Mouse (Mus musculus): ENCODE measurements around the gene Ahnak2. TPM values are rescaled to one million over a fixed set of nuclear protein-coding genes. Genes with fewer than 3 reads are reported as not detected.
A peak's percentile ranks its signal among the peaks of the same experiment; 100 is the strongest.
"Not testable (repeated sequence)": the region's sequence is repeated elsewhere in the genome, so short reads cannot be mapped to it uniquely, and the experiment has no call there.

Ahnak2 gene
- polyA plus RNA-seq, 1 experiment from 2014 or later, result 3.1 TPM

DNA sequence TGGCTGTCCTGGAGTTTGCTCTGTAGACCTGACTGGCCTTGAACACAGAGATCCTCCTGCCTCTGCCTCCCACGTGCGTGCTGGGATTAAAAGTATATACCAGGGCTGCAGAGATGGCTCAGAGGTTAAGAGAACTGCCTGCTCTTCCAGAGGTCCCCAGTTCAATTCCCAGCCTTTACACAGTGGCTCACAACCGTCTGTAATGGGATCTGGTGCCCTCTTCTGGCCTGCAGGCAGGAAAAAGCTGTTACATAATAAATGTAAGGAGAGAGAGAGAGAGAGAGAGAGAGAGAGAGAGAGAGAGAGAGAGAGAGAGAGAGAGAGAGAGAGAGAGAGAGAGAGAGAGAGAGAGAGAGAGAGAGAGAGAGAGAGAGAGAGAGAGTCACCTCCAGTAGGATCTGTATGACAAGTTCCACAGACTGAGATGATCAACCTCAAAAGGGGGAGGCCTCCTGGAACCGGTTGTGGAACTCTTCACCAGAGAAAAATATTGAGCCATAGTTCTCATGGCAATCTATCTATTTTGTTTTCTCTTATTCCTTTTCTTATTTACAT is 39.0 kb upstream of the Ahnak2 start:
- not testable (repeated sequence) for H3K4me3 ChIP-seq (ENCODE audit: control insufficient read depth in 1 of 2, insufficient read depth in 1 of 2, low read depth in 1 of 2, low read length in 2 of 2); H3K4me1 ChIP-seq (ENCODE audit: control insufficient read depth in 2 of 2, insufficient read depth in 2 of 2, low read length in 2 of 2); H3K9ac ChIP-seq (ENCODE audit: low read length); ATAC-seq (ENCODE audit: insufficient number of reproducible peaks, insufficient read depth, low FRiP score, low read depth); H3K36me3 ChIP-seq (ENCODE audit: control insufficient read depth, insufficient read depth, low read length); H3K27me3 ChIP-seq (ENCODE audit: control insufficient read depth, insufficient read depth, low read length); H3K4me2 ChIP-seq (ENCODE audit: low read length); H3K27ac ChIP-seq (replicated peaks in 1 of 2; ENCODE audit: control insufficient read depth in 1 of 2, insufficient read depth in 1 of 2, low read depth in 2 of 2, low read length in 2 of 2); H3K9me3 ChIP-seq (ENCODE audit: control insufficient read depth, low read length)
- 80% methylated on average over 4 of the region's 4 CpGs for WGBS

DNA sequence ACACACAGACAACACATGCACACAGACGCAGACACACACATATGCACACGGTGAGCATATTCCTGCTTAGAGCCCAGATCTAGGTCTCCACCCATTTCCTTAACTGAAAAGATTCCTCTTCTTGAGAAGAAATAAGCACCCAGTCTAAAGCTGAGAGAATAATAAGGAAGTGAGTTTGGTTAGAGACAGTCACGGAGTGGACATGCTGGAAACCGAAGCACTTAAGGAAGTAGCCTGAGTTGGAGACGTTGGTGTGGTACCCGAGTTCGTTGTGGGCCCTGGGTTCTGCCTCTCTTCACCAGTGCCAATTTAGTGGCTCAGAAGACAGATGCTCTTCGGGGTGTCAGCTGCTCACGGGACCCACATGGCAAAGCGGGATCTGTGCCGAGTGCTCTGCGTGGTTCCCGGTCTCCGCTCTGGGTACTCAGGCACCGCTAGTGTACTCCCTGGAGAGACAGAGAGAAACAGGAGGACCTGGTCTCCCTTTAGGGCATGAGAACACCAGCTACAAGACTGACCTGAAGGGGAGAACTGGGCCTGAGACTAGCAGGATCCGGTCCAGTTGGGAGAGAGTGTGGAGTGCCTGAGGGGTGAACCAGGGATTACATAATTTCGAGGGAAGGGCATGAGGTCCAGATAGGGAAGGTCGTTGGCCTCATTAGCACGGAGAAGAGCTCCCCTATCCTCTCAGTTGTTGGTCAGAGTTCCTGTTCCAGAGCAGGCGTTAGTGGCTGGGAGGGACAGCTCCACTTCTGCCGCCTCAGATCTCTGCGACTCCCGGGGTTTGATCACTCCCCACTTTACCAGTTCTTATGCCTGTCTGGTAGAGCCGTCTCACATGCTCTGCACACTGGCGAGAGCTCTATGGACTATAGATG is 38.0 kb upstream of the Ahnak2 start:
- Histone ChIP-seq H3K9me3 (ENCODE audit: control insufficient read depth, low read length) (no peaks in the 10 kb centered on the region), H3K27me3 (ENCODE audit: control insufficient read depth, insufficient read depth, low read length) (no peaks in the 10 kb centered on the region), H3K4me2 (ENCODE audit: low read length) (no peak overlapping the region), H3K4me1 (ENCODE audit: control insufficient read depth in 2 of 2, insufficient read depth in 2 of 2, low read length in 2 of 2) (no peaks in the 10 kb centered on the region), H3K4me3 (ENCODE audit: control insufficient read depth in 1 of 2, insufficient read depth in 1 of 2, low read depth in 1 of 2, low read length in 2 of 2) (no peak overlapping the region), H3K27ac (replicated peaks in 1 of 2; ENCODE audit: control insufficient read depth in 1 of 2, insufficient read depth in 1 of 2, low read depth in 2 of 2, low read length in 2 of 2) (no peak overlapping the region), H3K9ac (ENCODE audit: low read length) (no peak overlapping the region), H3K36me3 (ENCODE audit: control insufficient read depth, insufficient read depth, low read length) (no peaks in the 10 kb centered on the region)
- WGBS, result 65% methylated on average over 25 of the region's 25 CpGs
- ATAC-seq (ENCODE audit: insufficient number of reproducible peaks, insufficient read depth, low FRiP score, low read depth), result no peak

DNA sequence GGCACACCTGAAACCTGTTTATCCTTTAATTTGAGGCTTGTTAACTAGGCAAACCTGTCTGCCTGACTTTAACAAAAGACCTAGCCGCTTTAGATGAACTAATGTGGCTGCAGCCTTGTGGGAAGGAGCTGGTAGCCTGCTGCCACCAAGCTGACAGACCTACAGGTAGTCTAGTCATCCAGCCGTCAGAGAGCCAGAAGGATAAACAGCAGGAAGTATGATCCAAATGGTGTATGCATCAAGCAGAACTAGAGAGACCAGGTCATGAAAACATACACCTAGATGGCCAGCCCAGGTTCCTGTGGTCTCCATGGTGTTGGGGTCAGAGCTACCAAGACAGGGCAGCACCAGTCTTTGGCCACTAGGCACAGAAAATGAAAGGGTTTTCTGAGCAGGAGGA is 32.6 kb upstream of the Ahnak2 start:
- H3K4me3 ChIP-seq (ENCODE audit: control insufficient read depth in 1 of 2, insufficient read depth in 1 of 2, low read depth in 1 of 2, low read length in 2 of 2), result no peak overlapping the region
- no peaks in the 10 kb centered on the region for H3K9me3 ChIP-seq (ENCODE audit: control insufficient read depth, low read length)
- WGBS, result 66% methylated on average over 2 of the region's 2 CpGs
- H3K9ac ChIP-seq (ENCODE audit: low read length), result no peak overlapping the region
- ATAC-seq (ENCODE audit: insufficient number of reproducible peaks, insufficient read depth, low FRiP score, low read depth), result no peak
- H3K36me3 ChIP-seq (ENCODE audit: control insufficient read depth, insufficient read depth, low read length), result peaks cover 6% of the 10 kb centered on the region; the same call in 1 of the 2 replicates
- H3K4me2 ChIP-seq (ENCODE audit: low read length), result no peak overlapping the region
- no peaks in the 10 kb centered on the region for H3K27me3 ChIP-seq (ENCODE audit: control insufficient read depth, insufficient read depth, low read length)
- peaks cover 2 to 6% of the 10 kb centered on the region in 2 experiments; a peak in 3 of 4 replicates for H3K4me1 ChIP-seq (ENCODE audit: control insufficient read depth in 2 of 2, insufficient read depth in 2 of 2, low read length in 2 of 2)
- H3K27ac ChIP-seq (replicated peaks in 1 of 2; ENCODE audit: control insufficient read depth in 1 of 2, insufficient read depth in 1 of 2, low read depth in 2 of 2, low read length in 2 of 2), result no peak overlapping the region

DNA sequence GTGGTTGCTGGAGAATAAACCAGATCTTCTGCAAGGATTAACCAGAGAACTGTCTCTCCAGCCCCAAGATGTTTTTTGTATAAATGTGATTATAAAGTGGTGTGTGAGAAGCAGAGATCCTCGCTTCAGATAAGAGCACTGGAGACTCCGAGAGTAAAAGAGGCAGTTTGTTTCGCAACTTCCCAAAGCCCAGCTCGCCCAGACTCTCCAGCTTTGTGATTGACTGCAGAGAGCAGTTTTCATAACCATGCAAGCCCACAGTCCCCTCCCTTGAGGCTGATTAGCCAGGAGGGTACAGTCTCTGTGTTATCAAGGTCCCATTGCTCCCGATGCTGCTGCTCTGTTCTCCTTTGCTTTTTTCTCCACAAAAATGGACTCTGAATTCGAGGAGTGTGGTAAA is 31.1 kb upstream of the Ahnak2 start:
- no peak overlapping the region for H3K4me2 ChIP-seq (ENCODE audit: low read length)
- no peak overlapping the region for H3K4me3 ChIP-seq (ENCODE audit: control insufficient read depth in 1 of 2, insufficient read depth in 1 of 2, low read depth in 1 of 2, low read length in 2 of 2)
- no peaks in the 10 kb centered on the region for H3K27me3 ChIP-seq (ENCODE audit: control insufficient read depth, insufficient read depth, low read length)
- no peak overlapping the region for H3K27ac ChIP-seq (replicated peaks in 1 of 2; ENCODE audit: control insufficient read depth in 1 of 2, insufficient read depth in 1 of 2, low read depth in 2 of 2, low read length in 2 of 2)
- peaks cover 6% of the 10 kb centered on the region; the same call in 1 of the 2 replicates for H3K36me3 ChIP-seq (ENCODE audit: control insufficient read depth, insufficient read depth, low read length)
- ATAC-seq (ENCODE audit: insufficient number of reproducible peaks, insufficient read depth, low FRiP score, low read depth), result no peak
- peaks cover 2 to 6% of the 10 kb centered on the region in 2 experiments; a peak in 3 of 4 replicates for H3K4me1 ChIP-seq (ENCODE audit: control insufficient read depth in 2 of 2, insufficient read depth in 2 of 2, low read length in 2 of 2)
- no peaks in the 10 kb centered on the region for H3K9me3 ChIP-seq (ENCODE audit: control insufficient read depth, low read length)
- WGBS, result 77% methylated on average over 6 of the region's 6 CpGs
- no peak overlapping the region for H3K9ac ChIP-seq (ENCODE audit: low read length)

DNA sequence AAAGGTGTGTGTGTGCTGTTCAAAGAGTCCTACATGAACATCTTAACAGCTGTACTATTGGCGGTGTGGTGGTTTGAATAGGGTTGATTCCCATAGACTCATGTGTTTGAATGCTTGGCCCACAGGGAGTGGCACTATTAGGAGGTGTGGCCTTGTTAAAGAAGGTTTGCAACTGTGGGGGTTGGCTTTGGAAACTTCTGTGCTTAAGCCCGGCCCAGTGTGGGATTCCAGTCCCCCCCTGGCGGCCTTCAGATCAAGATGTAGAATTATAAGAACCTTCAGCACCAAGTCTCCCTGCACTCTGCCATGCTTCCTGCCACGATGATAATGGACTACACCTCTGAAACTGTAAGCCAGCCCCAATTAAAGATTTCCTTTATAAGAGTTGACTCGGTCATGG is 30.0 kb upstream of the Ahnak2 start:
- no peak overlapping the region for H3K9ac ChIP-seq (ENCODE audit: low read length)
- H3K27ac ChIP-seq (replicated peaks in 1 of 2; ENCODE audit: control insufficient read depth in 1 of 2, insufficient read depth in 1 of 2, low read depth in 2 of 2, low read length in 2 of 2), result no peak overlapping the region
- 88% methylated on average over 5 of the region's 5 CpGs for WGBS
- H3K4me3 ChIP-seq (ENCODE audit: control insufficient read depth in 1 of 2, insufficient read depth in 1 of 2, low read depth in 1 of 2, low read length in 2 of 2), result no peak overlapping the region
- peaks cover 11% of the 10 kb centered on the region for H3K36me3 ChIP-seq (ENCODE audit: control insufficient read depth, insufficient read depth, low read length)
- no peaks in the 10 kb centered on the region for H3K9me3 ChIP-seq (ENCODE audit: control insufficient read depth, low read length)
- no peaks in the 10 kb centered on the region for H3K27me3 ChIP-seq (ENCODE audit: control insufficient read depth, insufficient read depth, low read length)
- peaks cover 8 to 13% of the 10 kb centered on the region in 2 experiments for H3K4me1 ChIP-seq (ENCODE audit: control insufficient read depth in 2 of 2, insufficient read depth in 2 of 2, low read length in 2 of 2)
- no peak for ATAC-seq (ENCODE audit: insufficient number of reproducible peaks, insufficient read depth, low FRiP score, low read depth)
- no peak overlapping the region for H3K4me2 ChIP-seq (ENCODE audit: low read length)

DNA sequence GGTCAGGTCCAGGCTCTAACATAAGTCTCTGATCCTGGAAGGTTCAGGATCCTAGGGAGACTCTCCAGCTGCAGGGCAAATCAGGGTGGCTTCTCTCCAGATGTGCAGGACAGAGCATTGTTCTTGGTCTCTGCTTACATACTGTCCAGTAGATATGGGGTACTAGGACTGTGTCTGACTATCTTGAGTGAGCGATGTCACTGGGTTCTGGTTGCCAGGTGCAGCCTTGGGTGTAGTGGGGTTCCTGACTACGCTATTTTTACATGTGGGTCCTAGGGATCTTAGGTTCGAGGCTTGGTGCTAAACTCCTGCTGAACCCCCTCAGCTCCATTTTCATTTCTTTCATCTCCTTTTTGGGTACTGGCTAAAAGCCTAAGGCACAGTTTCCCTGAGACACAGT is 28.1 kb upstream of the Ahnak2 start:
- no peak for ATAC-seq (ENCODE audit: insufficient number of reproducible peaks, insufficient read depth, low FRiP score, low read depth)
- H3K27ac ChIP-seq (replicated peaks in 1 of 2; ENCODE audit: control insufficient read depth in 1 of 2, insufficient read depth in 1 of 2, low read depth in 2 of 2, low read length in 2 of 2), result no peak overlapping the region
- H3K27me3 ChIP-seq (ENCODE audit: control insufficient read depth, insufficient read depth, low read length), result no peaks in the 10 kb centered on the region
- no peaks in the 10 kb centered on the region for H3K9me3 ChIP-seq (ENCODE audit: control insufficient read depth, low read length)
- peak overlapping the region in 1 of 2 experiments; percentile 78; a peak in 3 of 4 replicates for H3K4me3 ChIP-seq (ENCODE audit: control insufficient read depth in 1 of 2, insufficient read depth in 1 of 2, low read depth in 1 of 2, low read length in 2 of 2)
- peaks cover 10 to 23% of the 10 kb centered on the region in 2 experiments for H3K4me1 ChIP-seq (ENCODE audit: control insufficient read depth in 2 of 2, insufficient read depth in 2 of 2, low read length in 2 of 2)
- peak overlapping the region; percentile 69 for H3K4me2 ChIP-seq (ENCODE audit: low read length)
- peak overlapping the region; percentile 84 for H3K9ac ChIP-seq (ENCODE audit: low read length)
- 79% methylated on average over 3 of the region's 3 CpGs for WGBS
- peaks cover 26% of the 10 kb centered on the region for H3K36me3 ChIP-seq (ENCODE audit: control insufficient read depth, insufficient read depth, low read length)

DNA sequence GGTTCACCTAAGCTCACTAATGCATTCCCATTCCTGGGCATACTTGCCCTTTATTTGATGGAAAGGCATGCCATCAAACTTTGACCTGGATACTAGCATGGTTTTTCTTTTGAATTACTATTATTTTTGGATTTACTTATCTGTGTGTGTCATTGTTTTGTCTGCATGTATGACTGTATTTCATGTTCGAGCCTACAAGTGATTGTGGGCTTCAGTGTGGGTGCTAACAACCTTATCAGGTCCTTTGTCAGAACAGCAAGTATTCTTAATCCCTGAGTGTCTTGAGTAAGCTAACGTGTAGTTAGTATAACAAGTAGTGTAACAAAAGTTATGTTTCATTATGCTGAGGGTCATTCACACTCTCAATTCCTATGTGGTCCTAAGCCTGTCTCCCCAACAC is 27.7 kb upstream of the Ahnak2 start:
- Histone ChIP-seq H3K4me2 (ENCODE audit: low read length) (peak overlapping the region; percentile 69), H3K4me3 (ENCODE audit: control insufficient read depth in 1 of 2, insufficient read depth in 1 of 2, low read depth in 1 of 2, low read length in 2 of 2) (peak overlapping the region; percentile 78 to 84), H3K9me3 (ENCODE audit: control insufficient read depth, low read length) (no peaks in the 10 kb centered on the region), H3K27ac (replicated peaks in 1 of 2; ENCODE audit: control insufficient read depth in 1 of 2, insufficient read depth in 1 of 2, low read depth in 2 of 2, low read length in 2 of 2) (peak overlapping the region; percentile 34 to 64), H3K4me1 (ENCODE audit: control insufficient read depth in 2 of 2, insufficient read depth in 2 of 2, low read length in 2 of 2) (peaks cover 10 to 23% of the 10 kb centered on the region in 2 experiments), H3K36me3 (ENCODE audit: control insufficient read depth, insufficient read depth, low read length) (peaks cover 30% of the 10 kb centered on the region), H3K27me3 (ENCODE audit: control insufficient read depth, insufficient read depth, low read length) (no peaks in the 10 kb centered on the region), H3K9ac (ENCODE audit: low read length) (peak overlapping the region; percentile 84)
- no peak for ATAC-seq (ENCODE audit: insufficient number of reproducible peaks, insufficient read depth, low FRiP score, low read depth)
- WGBS, result 10% methylated on average over 2 of the region's 2 CpGs
